Mouse (Mus musculus) lung, postnatal 0 days (tissue): ENCODE measurements around the gene Lhfpl2.

Source experiments
- CTCF ChIP-seq: IDR thresholded peaks from 2 replicates; pipeline ENCODE4 v1.5.1; 2016; ENCODE audit warnings: antibody characterized with exemption, mild to moderate bottlenecking
- EP300 ChIP-seq: IDR thresholded peaks from 2 replicates; pipeline ENCODE4 v1.6.1; 2016; ENCODE audit warnings: antibody characterized with exemption, mild to moderate bottlenecking, control low read depth

DNA sequence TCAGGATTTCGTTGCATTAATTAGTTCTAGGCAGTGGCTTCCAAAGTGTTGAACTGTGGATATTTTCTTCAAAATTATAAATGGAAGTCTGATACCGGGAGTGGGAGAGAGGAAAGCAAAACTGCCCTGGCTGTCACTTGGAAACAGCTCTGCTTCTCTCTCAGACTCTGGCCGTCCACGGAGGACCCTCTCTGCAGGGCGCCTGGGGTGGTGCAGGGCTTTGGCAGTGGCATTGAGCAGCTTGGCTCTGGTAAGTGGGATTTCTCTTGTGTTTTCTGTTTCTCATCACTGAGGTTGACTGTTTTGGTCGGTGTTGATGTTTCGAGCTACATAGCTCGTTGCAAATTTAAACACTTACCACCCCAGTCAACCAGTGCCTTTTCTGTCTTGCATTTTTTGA lies 53.0 kb downstream of the Lhfpl2 start:
- no peak for TF ChIP-seq CTCF
- TF ChIP-seq EP300, result no peak
